Mouse (Mus musculus) adrenal gland, postnatal 4 days (tissue): ENCODE measurements at regions not wholly inside any gene's neighbourhood (a gene's known extent, or its start where the extent isn't known, plus 50 kb on each side); places are given as distances from the start of the nearest gene placed in this dataset.
A peak's percentile ranks its signal among the peaks of the same experiment; 100 is the strongest.
"Not testable (repeated sequence)": the region's sequence is repeated elsewhere in the genome, so short reads cannot be mapped to it uniquely, and the experiment has no call there.

Experiments used
- DNase-seq, 2 experiments: peaks; one replicate each; pipeline ENCODE4 v3.0.0; 2021 to 2022; ENCODE audit warnings: low spot score in 2 of 2, mixed read lengths in 2 of 2

DNA sequence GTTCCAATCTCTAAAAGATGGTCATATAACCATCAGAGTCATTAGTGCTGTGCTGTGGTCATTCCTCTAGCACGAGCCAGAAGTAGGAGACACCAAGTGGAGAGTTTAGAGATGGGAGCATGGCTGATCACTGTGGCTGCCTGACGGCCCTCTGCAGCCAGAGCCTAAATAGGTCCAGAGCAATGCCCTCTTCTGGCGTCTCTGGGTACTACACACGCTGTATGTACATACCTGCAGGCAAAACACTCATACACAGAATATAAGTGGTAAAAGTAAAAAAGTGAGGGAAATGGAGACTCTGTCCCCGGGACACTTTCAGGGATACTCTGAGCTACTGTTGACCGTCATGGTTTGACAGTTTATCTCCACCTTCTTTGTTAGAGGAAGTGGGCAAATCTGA is 91.4 kb downstream of the Gm21738 start:
- no peak for DNase-seq

DNA sequence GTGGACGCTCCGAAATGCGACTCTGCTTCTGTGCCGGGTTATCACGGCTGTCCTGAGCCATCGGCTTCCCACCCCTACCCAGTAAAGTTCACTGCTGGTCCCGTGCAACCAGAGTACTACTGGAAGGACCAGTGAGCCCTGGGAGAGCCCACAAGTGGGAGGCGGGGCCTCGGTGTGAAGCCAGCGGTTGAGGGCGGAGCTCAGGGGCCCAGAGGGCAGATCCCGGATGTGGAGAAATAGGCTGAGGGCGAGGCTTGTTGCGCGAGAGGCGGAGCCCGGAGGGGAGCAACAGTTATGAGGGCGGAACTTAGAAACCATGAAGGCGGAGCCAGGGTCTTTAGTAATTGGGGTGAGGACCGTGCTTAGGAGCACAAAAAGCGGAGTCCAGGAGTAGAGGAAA is 107.1 kb downstream of the Gm21738 start:
- DNase-seq, result no peak

GRCm38 (mm10) chr14:19302859-19303258 is 115.9 kb downstream of the Gm21738 start:
- DNase-seq, result not testable (repeated sequence)

GRCm38 (mm10) chr14:19279096-19279495 is 139.6 kb downstream of the Gm21738 start:
- no peak for DNase-seq

DNA sequence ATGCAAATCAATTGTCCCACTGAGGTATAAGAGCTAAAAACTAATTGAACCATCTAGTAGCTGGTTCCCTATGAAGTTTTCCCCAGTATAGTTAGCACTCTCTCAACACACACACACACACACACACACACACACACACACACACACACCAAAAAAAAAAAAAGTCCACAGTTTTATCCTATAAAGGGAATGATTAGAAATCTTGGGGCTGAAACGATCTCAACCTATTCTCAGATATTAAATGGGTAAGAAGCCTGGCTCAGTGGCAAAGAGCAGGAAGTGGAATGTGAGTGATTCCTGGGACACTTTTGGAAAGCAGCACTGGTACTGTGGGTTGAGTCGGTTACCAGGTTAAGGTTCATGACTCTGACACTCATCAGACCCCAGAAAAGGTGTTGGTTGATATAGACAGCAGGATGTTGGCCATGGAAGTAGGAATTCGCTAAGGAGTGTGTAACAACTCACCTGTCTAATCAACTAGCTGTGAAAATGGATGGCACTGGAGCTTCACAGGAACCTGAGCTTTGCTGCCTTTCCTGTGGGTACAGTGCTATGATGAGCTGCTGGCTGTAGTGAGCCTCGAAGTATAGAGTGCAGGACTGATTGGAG is 140.8 kb downstream of the Gm21738 start:
- DNase-seq, result peak; percentile 7 to 66
